Mouse (Mus musculus): ENCODE results near the gene Dapk3.

DNA sequence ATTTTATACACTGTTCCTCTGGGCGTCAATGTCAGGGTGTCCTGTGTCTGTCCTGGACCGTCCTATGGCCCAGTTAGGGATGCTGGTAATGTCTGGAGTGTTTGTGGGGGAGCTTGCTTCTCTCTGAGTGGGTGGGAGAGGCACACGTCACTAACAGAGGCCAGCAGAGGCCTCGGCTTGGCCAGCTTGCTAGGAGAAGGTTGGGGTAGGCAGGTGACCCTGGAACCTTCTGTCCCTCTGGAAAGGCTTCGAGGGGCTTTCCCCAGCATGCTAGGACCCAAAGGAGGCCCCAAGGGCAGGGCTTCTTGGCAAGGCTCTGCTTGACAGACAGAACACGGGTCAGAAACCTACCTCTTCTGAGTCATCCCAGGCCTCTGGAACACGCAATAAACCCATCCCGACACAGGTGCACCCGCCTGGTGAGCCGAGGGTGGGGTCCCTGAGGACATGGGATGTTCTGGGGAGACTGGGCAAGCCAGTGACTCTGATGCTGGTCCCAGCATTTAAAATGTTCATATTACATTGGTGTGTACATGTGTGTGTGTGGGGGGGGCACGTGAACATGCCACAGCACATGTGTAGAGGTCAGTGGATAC lies 13.8 kb downstream of the Dapk3 start:
- TF ChIP-seq CTCF (IDR thresholded peaks at IDR 0.05; ENCODE audit: control insufficient read depth, insufficient read depth, insufficient replicate concordance, low read depth, low read length) (no peak), POLR2A (IDR thresholded peaks at IDR 0.05; ENCODE audit: control insufficient read depth, low read depth, low read length) (no peak)
